Mouse (Mus musculus) adrenal gland, postnatal 25 days (tissue): ENCODE measurements around the gene Cecr2. TPM values are rescaled to one million over a fixed set of nuclear protein-coding genes. Genes with fewer than 3 reads are reported as not detected.
"Not testable (repeated sequence)": the region's sequence is repeated elsewhere in the genome, so short reads cannot be mapped to it uniquely, and the experiment has no call there.

Experiments
- DNase-seq: peaks from one replicate; pipeline ENCODE4 v3.0.0; 2021; ENCODE audit warnings: mixed read lengths
- long read RNA-seq: library from polyadenylated mRNA; stranded (forward); transcript quantifications from one replicate; pipeline ENCODE4 v2.0.0, GENCODE M21; 2021
- total RNA-seq: library from RNA; stranded (reverse); gene quantifications from 2 replicates; pipeline ENCODE4 v1.2.3, GENCODE M21; 2021

The Cecr2 gene
- total RNA-seq, result 11.3 and 12.9 TPM in 2 replicates
- long read RNA-seq, partial matches to known transcripts, result 2 of 3 reads
- long read RNA-seq, other reads (novel, unspliced or antisense), result 1 of 3 reads

DNA sequence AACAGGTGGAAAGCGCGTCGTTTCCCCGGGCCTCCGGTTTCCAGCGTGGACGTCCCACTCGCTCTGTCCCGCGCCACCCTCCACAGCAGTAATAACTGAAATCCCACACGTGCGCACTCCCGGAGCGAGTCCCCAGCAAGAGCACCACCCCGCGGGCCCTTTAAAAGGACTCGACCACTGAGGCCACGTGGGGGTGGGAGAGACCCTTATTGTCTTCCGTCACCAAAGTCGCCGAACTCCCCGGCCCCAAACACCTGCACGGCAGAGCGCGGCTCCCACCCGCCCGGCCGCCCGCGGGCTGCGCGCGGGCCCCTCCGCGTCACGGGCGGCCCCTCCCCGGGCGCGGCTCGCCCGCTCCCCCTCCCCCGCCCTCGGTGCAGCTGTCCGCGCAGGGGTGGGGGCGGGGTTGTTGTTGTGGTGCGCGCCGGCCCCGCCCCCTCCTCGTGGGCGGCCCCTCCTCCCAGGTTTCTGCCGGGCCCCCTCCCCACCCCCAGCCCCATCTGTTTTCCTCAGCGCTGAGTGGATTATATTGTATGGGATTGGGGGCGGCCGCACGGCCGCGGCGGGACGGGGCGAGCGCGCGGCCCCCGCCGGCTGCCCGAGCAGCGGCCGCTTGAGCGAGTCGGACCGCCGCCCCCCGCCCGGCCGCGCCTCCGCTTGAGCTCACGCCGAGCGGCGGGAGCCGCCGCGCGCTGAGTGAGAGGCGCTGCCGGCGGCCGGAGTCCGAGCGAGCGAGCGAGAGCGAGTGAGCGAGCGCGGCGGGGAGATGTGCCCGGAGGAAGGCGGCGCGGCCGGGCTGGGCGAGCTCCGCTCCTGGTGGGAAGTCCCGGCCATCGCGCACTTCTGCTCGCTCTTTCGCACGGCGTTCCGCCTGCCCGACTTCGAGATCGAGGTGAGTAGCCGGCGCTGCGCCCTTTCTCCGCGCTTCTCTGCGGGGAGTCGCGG, at the start of gene Cecr2:
Cecr2 (plus strand) TSS at position 554 of the 945 bp plus-strand sequence.
- peak; percentile 82 for DNase-seq

DNA sequence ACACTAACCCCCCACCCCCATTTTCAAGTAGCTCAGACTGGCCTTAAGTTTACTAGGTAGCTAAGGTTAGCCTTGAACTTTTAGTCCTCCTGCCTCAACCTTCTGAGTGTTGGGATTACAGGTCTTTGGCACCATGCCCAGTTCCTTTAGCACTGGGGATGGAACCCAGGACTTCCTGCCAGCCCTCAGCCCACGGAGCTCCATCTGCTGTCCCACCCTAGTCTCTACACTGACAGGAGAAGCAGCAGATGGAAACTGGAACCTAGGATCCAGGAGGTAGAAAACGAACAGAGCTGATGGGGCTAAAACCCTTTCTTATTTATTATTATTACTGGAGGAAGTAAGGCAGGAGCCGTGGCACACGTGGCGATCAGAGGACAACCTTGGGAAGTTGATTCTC, 48.6 kb upstream of the Cecr2 start:
- DNase-seq, result no peak

DNA sequence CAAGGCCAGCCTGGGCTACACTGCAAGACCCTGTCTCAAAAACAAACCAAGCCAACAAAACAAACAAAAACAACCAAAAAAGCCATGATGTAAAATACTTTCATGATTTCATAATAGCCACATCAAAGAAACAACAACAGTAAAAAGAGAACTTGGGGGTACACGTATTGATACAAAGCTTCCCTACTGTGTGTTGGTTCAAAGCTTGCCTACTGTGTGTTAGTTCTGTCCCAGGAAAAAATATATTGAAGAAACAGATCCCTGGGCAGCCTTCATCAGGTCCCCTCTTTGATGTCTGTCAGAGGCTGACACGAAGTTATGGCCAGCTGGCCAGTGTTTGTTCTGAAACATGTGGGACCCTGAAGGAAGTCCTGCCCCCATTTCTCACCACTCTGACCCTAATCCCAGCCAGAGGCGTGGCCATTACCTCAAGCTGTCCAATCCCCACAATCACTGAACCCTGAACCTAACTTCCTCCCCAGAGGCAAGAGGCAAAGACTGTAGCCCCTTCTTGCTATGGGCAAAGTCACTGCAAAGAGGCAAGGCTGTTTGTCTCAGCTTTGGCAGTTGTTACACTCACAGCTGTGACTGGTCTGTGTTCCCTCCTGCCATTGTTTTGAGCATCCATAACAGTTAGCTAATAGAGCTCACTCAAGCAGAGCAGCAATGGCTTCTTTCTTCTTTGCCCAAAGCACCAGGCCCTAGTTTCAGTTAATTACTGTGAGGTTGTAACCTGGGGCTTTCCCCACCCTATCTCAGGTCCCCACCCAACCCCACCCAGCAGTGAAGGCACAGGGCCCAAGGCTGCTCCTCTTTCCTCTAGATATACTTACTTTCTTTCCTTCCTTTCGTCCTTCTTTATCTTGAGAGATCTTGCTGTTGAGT, 47.4 kb upstream of the Cecr2 start:
- DNase-seq, result no peak

DNA sequence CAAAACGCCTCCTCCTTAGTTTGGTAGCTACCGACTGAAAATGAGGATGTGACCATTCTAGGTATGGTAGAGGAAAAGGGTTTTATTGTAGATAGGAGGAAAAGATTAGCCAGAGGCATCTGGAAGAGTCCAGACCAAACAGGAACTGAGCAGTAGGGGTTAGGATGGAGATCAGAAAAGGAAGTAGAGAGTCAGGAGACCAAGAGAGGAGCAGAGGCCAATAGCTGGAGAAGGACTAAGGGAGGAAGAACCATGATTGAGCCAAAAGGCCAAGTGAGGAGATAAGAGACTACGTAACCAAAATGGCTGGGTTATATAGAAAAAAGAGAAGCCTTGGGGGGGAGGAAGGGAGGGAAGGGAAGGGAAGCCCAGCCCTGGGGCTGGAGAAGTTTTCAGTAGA, 46.0 kb upstream of the Cecr2 start:
- DNase-seq, result no peak

- DNase-seq, result peak; percentile 57
Measured at GRCm38 (mm10) chr6:120625081-120625480, 41.1 kb upstream of the Cecr2 start.

- no peak for DNase-seq
Measured at GRCm38 (mm10) chr6:120627096-120627495, 39.1 kb upstream of the Cecr2 start.

- no peak for DNase-seq
Measured at GRCm38 (mm10) chr6:120628963-120629362, 37.2 kb upstream of the Cecr2 start.

DNA sequence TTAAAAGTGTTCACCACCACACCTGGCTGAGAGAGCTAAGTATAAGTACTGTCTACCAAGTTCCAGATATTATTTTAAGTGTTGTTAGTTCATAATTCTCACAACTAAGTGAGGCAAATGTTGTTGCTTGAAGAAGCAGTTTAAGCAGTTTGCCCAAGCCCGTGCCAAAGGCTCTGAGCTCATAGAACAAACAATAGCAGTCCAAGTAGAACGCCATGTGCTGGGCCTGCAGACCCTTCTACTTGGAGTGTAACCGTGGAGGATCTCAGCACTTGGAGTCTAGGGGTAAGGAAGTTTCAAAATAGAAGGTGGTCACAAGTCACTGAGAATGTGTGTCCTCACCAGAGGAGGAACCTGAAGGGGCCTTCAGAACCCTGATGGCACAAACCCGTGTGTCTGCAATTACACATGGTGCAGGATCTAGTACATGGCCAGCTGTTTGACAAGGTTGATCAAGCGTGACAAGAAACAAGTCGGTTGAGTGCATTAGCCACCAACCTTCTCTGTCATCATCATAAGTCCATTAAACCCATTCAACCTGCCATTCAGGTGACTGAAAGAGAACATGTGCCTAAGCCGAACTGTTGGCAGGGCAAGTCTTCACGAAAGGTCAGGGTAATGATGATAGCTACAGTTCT, 30.7 kb upstream of the Cecr2 start:
- no peak for DNase-seq

- DNase-seq, result no peak
Measured at GRCm38 (mm10) chr6:120639547-120639946, 26.6 kb upstream of the Cecr2 start.

- no peak for DNase-seq
Measured at GRCm38 (mm10) chr6:120641866-120642378, 24.2 kb upstream of the Cecr2 start.

- no peak for DNase-seq
Measured at GRCm38 (mm10) chr6:120643776-120644175, 22.4 kb upstream of the Cecr2 start.

DNA sequence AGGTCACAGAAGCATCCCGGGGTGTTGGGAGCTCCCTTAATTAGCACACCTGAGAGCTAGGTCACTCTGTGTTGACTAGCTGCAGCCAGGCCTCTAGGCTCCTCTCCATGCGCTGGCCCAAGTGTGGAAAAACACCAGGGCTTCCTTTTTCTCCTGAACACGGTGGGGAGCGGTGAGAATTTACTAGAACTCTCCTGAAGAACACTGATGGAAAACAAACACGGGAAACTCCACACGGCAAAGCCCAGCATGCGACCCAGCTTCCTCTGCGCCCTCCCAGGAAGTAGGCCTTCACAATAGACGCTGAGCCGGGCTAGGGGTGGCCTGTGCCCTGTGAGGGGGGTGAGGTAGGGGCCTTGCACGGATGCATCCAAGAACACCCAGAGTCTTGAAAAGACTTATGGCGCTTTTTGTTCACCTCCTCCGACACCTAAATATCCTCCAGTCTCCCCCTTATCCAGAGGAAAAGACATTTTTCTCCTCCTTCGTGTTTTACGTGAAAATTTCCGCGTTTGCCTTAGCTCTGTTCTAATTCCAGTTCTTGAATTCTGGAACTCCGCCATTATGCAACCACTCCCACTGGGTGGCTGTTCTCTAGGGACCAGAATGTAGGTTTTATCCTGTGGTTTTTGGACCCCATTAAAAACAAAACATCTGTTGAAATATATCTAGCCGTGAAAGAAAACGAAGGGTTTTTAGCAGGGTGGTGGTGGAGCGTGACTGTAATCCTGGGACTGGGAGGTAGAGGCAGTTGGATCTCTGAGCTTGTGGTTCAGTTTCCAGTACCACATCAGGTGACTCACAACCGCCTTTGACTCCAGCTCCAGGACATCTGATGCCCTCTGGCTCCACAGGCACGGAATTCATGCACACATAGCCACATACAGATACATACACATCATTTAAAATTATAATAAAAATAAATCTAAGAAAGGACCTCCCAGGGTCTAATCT, 21.5 kb upstream of the Cecr2 start:
- DNase-seq, result no peak

DNA sequence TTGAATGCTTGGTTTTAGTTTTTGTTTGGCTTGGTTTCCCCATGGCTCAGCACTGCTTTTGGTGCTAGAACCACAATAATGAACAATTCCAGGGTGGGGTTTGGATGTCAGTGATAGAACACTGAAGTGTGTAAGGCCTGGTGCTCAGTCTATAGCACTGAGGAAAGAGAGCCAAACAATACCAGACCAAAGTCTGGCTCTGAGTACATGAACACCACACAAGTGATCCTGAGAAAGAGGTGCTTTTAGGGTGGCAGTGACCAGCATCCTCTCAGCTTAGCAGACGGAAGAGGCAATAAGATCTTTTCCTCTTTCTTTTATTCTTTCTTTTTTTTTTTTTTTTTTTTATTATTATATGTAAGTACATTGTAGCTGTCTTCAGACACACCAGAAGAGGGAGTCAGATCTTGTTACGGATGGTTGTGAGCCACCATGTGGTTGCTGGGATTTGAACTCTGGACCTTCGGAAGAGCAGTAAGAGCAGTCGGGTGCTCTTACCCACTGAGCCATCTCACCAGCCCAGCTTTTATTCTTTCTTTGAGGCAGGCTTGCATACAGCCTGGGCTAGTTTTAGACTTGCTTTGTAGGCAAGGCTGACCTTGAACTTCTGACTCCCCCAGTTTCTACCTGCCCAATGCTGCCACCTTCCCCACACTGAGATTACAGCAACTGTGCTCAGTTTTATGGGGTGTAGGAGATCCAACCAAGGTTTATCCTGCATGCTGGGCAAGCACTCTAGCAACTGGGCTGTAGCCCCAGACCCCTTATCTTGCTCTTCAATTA, 18.7 kb upstream of the Cecr2 start:
- not testable (repeated sequence) for DNase-seq

- no peak for DNase-seq
Measured at GRCm38 (mm10) chr6:120648205-120648604, 18.0 kb upstream of the Cecr2 start.

- DNase-seq, result no peak
Measured at GRCm38 (mm10) chr6:120652666-120653065, 13.5 kb upstream of the Cecr2 start.

DNA sequence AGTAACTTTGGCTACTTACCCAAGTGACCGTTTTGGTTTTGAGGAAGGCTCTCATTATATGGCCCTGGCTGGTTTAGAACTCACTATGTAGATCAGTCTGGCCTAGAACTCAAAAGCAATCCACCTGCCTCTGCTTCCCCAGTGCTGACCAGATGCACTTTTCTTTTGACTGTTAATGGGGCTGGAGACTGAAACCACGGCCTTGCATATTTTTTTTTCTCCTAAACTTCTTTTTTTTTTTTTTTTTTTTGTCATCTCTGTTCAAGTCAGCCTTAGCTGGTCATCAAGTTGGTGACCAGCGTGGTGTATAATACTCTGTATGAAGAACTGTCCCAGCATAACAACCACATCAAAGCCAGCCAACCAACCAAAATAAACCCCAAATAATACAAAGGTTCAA, 10.5 kb upstream of the Cecr2 start:
- DNase-seq, result no peak

- no peak for DNase-seq
Measured at GRCm38 (mm10) chr6:120658848-120659247, 7.3 kb upstream of the Cecr2 start.

- DNase-seq, result peak; percentile 74
Measured at GRCm38 (mm10) chr6:120665415-120665815, 754 bp upstream of the Cecr2 start.

GRCm38 (mm10) chr6:120666761-120667421, 722 bp downstream of the Cecr2 start:
- DNase-seq, result peak; percentile 57

DNA sequence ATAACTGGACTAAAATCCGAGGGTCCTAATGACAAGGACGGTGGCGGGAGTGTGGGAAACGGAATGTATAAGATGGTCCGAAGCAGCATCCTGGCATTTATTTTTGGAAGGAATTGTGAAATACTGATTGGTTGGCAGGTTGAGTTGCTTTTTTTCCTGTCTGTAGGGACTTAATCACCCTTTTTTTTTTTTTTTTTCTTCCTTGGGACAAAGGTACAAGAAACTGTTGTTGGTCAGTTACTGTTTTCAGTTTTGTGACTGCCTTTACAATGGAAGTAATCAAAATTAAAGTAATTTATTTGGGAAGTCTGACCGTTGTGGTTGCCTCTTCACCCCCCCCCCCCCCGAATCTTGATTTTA, 1.2 kb downstream of the Cecr2 start:
- DNase-seq, result no peak
